Mouse (Mus musculus) lung, postnatal 36 days (tissue): ENCODE measurements at regions not wholly inside any gene's neighbourhood (a gene's known extent, or its start where the extent isn't known, plus 50 kb on each side); places are given as distances from the start of the nearest gene placed in this dataset.

Experiments used
- DNase-seq: peaks from one replicate; pipeline ENCODE4 v3.0.0; 2022; ENCODE audit warnings: mixed read lengths

GRCm38 (mm10) chr6:100140581-100141114, 146.6 kb downstream of the Rybp start:
- DNase-seq, result no peak

- no peak for DNase-seq
These were observed 147.5 kb downstream of the Rybp start for GRCm38 (mm10) chr6:100139809-100140208.

GRCm38 (mm10) chr6:100138659-100139058, 148.6 kb downstream of the Rybp start:
- no peak for DNase-seq

GRCm38 (mm10) chr6:100135177-100135576, 152.1 kb downstream of the Rybp start:
- no peak for DNase-seq

- DNase-seq, result no peak
These were observed 153.3 kb downstream of the Rybp start for GRCm38 (mm10) chr6:100133970-100134369.

- DNase-seq, result no peak
These were observed 154.2 kb downstream of the Rybp start for GRCm38 (mm10) chr6:100132916-100133600.

GRCm38 (mm10) chr6:100127221-100128143, 159.8 kb downstream of the Rybp start:
- peak; percentile 90 for DNase-seq

GRCm38 (mm10) chr6:100126736-100127135, 160.5 kb downstream of the Rybp start:
- DNase-seq, result no peak

- DNase-seq, result no peak
These were observed 161.0 kb downstream of the Rybp start for GRCm38 (mm10) chr6:100126326-100126725.

- DNase-seq, result peak; percentile 34
These were observed 166.0 kb downstream of the Rybp start for GRCm38 (mm10) chr6:100121240-100121639.

GRCm38 (mm10) chr6:100120017-100120944, 167.0 kb downstream of the Rybp start:
- DNase-seq, result no peak

GRCm38 (mm10) chr6:100117084-100117483, 170.2 kb downstream of the Rybp start:
- no peak for DNase-seq

- no peak for DNase-seq
These were observed 173.7 kb downstream of the Rybp start for GRCm38 (mm10) chr6:100113393-100114137.

- no peak for DNase-seq
These were observed 176.2 kb downstream of the Rybp start for GRCm38 (mm10) chr6:100110981-100111660.

- peak; percentile 73 for DNase-seq
These were observed 177.3 kb downstream of the Rybp start for GRCm38 (mm10) chr6:100109979-100110378.

GRCm38 (mm10) chr6:100109351-100109750, 177.9 kb downstream of the Rybp start:
- no peak for DNase-seq

GRCm38 (mm10) chr6:100107508-100107907, 179.8 kb downstream of the Rybp start:
- no peak for DNase-seq

GRCm38 (mm10) chr6:100107066-100107465, 180.2 kb downstream of the Rybp start:
- DNase-seq, result no peak

- no peak for DNase-seq
These were observed 186.6 kb downstream of the Rybp start for GRCm38 (mm10) chr6:100100565-100101133.

GRCm38 (mm10) chr6:100096393-100097125, 190.7 kb downstream of the Rybp start:
- DNase-seq, result peak; percentile 7
